Mouse (Mus musculus): ENCODE measurements around the gene Platr17.

Gene Platr17

GRCm38 (mm10) chr17:33920282-33921097 is 15.6 kb downstream of the Platr17 start:
- peak; percentile 80 for DNase-seq

- DNase-seq = no peak
Observed at GRCm38 (mm10) chr17:33921361-33921760, 16.4 kb downstream of the Platr17 start.

- peak; percentile 53 for DNase-seq
Observed at GRCm38 (mm10) chr17:33924577-33925283, 19.8 kb downstream of the Platr17 start.

- no peak for DNase-seq
Observed at GRCm38 (mm10) chr17:33925406-33926116, 20.6 kb downstream of the Platr17 start.

GRCm38 (mm10) chr17:33926207-33926932 is 21.4 kb downstream of the Platr17 start:
- no peak for DNase-seq

GRCm38 (mm10) chr17:33928251-33928947 is 23.5 kb downstream of the Platr17 start:
- DNase-seq = no peak

GRCm38 (mm10) chr17:33929371-33930279 is 24.7 kb downstream of the Platr17 start, which contains the start of gene Rgl2:
Rgl2 (plus strand) TSS chr17:33929543.
- peak; percentile 95 for DNase-seq

GRCm38 (mm10) chr17:33930280-33931158 is 25.6 kb downstream of the Platr17 start:
- peak; percentile 43 for DNase-seq

GRCm38 (mm10) chr17:33931159-33931866 is 26.4 kb downstream of the Platr17 start:
- no peak for DNase-seq

- no peak for DNase-seq
Observed at GRCm38 (mm10) chr17:33931947-33932346, 27.0 kb downstream of the Platr17 start.

- DNase-seq = no peak
Observed at GRCm38 (mm10) chr17:33932448-33932847, 27.5 kb downstream of the Platr17 start.

GRCm38 (mm10) chr17:33932970-33933369 is 28.0 kb downstream of the Platr17 start:
- DNase-seq = no peak

- DNase-seq = no peak
Observed at GRCm38 (mm10) chr17:33935422-33936055, 30.6 kb downstream of the Platr17 start.

- no peak for DNase-seq
Observed at GRCm38 (mm10) chr17:33936993-33937392, 32.1 kb downstream of the Platr17 start.

- DNase-seq = no peak
Observed at GRCm38 (mm10) chr17:33938783-33939182, 33.8 kb downstream of the Platr17 start.

- peak; percentile 83 for DNase-seq
Observed at GRCm38 (mm10) chr17:33940206-33940805, 35.4 kb downstream of the Platr17 start, which contains the start of the genes Pfdn6 and Wdr46. Pfdn6 (minus strand) TSS chr17:33940343. Wdr46 (plus strand) TSS chr17:33940660.

GRCm38 (mm10) chr17:33940981-33941380 is 36.0 kb downstream of the Platr17 start:
- DNase-seq = no peak

GRCm38 (mm10) chr17:33941381-33941780 is 36.4 kb downstream of the Platr17 start:
- no peak for DNase-seq

Data from right cerebral cortex, postnatal 14 days (tissue).